Comparison of ENCODE assay signal across 27 mouse cellular contexts in genomic region chr11:111484981-111485380, GRCm38 (mm10).
"Had no signal": no experiment of that assay in that cellular context is flagged by ENCODE, and none has a peak within 500 bp of the region (broad histone marks: within the 10 kb centered on the region; RNA-seq: fewer than 3 reads in every experiment).

No protein-coding gene starts in this region.

- H3K4me1 ChIP-seq: embryonic facial prominence, embryonic 10.5 days; embryonic facial prominence, embryonic 12.5 days; embryonic facial prominence, embryonic 13.5 days; embryonic facial prominence, embryonic 15.5 days; forebrain, embryonic 10.5 days; forebrain, embryonic 12.5 days; forebrain, embryonic 13.5 days; forebrain, embryonic 15.5 days; heart, embryonic 10.5 days had no signal

- H3K9me3 ChIP-seq: embryonic facial prominence, embryonic 10.5 days; embryonic facial prominence, embryonic 12.5 days; embryonic facial prominence, embryonic 13.5 days; embryonic facial prominence, embryonic 15.5 days; forebrain, embryonic 10.5 days; forebrain, embryonic 12.5 days; forebrain, embryonic 13.5 days; forebrain, embryonic 15.5 days; heart, embryonic 10.5 days had no signal

- H3K36me3 ChIP-seq: embryonic facial prominence, embryonic 10.5 days; embryonic facial prominence, embryonic 12.5 days; embryonic facial prominence, embryonic 13.5 days; embryonic facial prominence, embryonic 15.5 days; forebrain, embryonic 10.5 days; forebrain, embryonic 12.5 days; forebrain, embryonic 15.5 days; heart, embryonic 10.5 days had no signal

- H3K27ac ChIP-seq: embryonic facial prominence, embryonic 10.5 days; embryonic facial prominence, embryonic 12.5 days; embryonic facial prominence, embryonic 13.5 days; embryonic facial prominence, embryonic 15.5 days; forebrain, embryonic 10.5 days; forebrain, embryonic 12.5 days; forebrain, embryonic 13.5 days; forebrain, embryonic 15.5 days; gastrocnemius, adult 2 months; heart, adult 2 months; heart, embryonic 10.5 days had no signal

- H3K9ac ChIP-seq: embryonic facial prominence, embryonic 12.5 days; embryonic facial prominence, embryonic 13.5 days; embryonic facial prominence, embryonic 15.5 days; forebrain, embryonic 12.5 days; forebrain, embryonic 13.5 days; forebrain, embryonic 15.5 days; forebrain, postnatal 0 days had no signal

- H3K27me3 ChIP-seq: embryonic facial prominence, embryonic 12.5 days; embryonic facial prominence, embryonic 13.5 days; embryonic facial prominence, embryonic 15.5 days; forebrain, embryonic 12.5 days; forebrain, embryonic 13.5 days; forebrain, embryonic 15.5 days had no signal

- ATAC-seq: forebrain, embryonic 13.5 days; forebrain, embryonic 14.5 days; forebrain, embryonic 15.5 days; forebrain, embryonic 16.5 days; forebrain, postnatal 0 days had no signal

- DNase-seq: cerebellum, adult 9-11 months; cerebellum, postnatal 10 days; cerebellum, postnatal 14 days; cerebellum, postnatal 25 days; cerebellum, postnatal 36 days; embryo, embryonic 11 days; forebrain, postnatal 0 days; gastrocnemius, adult 2 months; gastrocnemius, postnatal 10 days; gastrocnemius, postnatal 14 days; gastrocnemius, postnatal 25 days; gastrocnemius, postnatal 36 days; heart, adult 11 months; heart, adult 18-20 months; heart, adult 2 months had no signal

- H3K4me3 ChIP-seq: embryonic facial prominence, embryonic 10.5 days; embryonic facial prominence, embryonic 12.5 days; embryonic facial prominence, embryonic 13.5 days; embryonic facial prominence, embryonic 15.5 days; erythroblast, embryonic 14.5 days; forebrain, embryonic 10.5 days; forebrain, embryonic 12.5 days; forebrain, embryonic 13.5 days; forebrain, embryonic 15.5 days; gastrocnemius, adult 2 months; heart, adult 2 months; heart, embryonic 10.5 days had no signal
